Mouse (Mus musculus): ENCODE measurements around the gene 0610040J01Rik. TPM values are rescaled to one million over a fixed set of nuclear protein-coding genes. Genes with fewer than 3 reads are reported as not detected.
"Not testable (repeated sequence)": the region's sequence is repeated elsewhere in the genome, so short reads cannot be mapped to it uniquely, and the experiment has no call there.

0610040J01Rik gene
- polyA plus RNA-seq, 2 experiments from 2014 or later: not detected

DNA sequence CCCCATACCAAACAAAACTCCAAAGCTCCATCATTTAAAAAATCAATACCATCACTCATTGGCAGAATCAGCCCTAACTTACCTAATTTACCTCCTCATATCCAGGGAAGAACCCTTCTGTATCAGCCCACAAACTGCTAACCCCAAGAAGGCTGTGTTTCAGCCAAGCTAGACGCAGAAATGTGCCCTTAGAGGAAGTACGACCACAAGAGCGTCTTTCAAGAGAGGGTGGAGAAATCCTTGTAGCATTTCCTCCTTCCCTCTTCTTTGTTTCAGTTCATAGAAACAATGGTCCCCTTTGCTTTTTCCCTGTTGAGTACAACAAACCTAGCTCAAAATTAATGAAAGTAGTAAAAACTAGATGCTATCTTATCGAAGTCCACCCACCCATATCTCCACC is 18.9 kb downstream of the 0610040J01Rik start:
- no peak for ATAC-seq

DNA sequence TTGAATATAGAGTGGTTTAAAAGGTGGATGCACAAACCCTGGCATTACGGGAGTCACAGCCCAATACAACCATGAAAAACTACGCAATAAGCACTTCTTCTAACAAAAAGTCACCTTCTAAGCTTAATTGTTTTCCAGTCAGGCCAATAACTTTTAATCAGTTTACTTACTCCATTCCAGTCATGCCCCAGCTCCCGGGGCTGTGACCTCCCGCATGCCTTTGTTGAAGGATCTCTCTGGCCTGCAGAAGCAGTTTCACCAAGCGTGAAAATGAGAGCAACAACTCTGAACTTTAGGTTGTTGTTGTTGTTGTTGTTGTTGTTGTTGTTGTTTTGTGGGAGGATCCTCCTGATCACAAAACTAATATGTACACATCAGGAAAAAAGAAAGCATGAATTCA is 21.8 kb downstream of the 0610040J01Rik start:
- ATAC-seq: no peak

DNA sequence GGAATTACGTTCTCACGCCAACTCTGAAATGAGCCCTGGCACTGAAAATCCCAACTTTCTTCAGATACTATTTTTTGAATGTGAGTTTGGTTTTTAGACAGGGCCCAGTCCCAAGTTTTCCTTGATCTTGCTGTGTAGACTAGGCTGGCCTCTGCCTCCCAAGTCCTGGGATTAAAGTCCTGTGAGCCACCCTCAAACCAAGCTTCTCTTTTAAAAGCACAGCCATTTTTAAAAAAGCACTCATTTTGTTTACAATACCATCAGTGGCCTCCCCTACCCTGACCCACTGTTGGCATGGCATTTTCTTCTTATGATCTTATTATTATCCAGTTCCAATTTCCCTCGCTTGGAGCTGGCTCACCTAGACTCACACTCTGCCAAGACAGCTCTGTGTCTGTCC is 22.3 kb downstream of the 0610040J01Rik start:
- no peak for ATAC-seq

DNA sequence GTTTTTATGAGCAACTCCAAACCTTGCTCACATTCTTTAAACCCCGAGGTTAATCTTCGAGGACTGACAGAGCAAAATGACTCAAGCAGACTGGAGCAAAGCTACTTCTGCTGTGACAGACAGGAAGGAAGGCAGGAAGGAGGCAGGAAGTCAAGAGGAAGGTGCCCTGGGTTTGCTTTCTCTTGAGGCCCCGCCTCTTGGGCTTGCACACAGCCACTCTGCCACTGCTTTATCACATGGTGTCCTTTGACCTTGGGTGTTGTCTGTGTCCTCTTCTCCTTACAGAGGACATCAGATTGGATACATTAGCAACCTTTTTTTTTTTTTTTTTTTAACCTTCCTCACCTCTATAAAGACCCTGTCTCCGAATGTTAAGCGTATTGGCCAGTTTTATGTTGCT is 25.0 kb downstream of the 0610040J01Rik start:
- ATAC-seq: no peak

DNA sequence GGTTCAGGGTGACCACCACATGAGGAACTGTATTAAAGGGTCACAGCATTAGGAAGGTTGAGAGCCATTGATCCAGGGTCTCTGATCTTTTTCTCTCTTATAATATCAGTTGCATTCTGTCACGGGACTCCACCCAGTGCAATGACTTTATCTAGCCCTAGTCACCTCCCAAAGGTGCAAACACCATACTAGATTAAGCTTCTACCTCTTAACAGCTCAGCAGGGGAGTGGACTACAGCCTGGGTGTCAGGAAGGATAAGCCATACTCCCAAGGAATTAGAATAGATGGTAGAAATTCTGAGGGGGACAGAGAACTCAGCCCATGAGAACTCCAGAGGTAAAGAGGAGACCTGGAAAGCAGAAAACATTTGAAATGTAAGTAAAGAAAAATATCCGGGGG is 25.7 kb downstream of the 0610040J01Rik start:
- no peak for ATAC-seq

DNA sequence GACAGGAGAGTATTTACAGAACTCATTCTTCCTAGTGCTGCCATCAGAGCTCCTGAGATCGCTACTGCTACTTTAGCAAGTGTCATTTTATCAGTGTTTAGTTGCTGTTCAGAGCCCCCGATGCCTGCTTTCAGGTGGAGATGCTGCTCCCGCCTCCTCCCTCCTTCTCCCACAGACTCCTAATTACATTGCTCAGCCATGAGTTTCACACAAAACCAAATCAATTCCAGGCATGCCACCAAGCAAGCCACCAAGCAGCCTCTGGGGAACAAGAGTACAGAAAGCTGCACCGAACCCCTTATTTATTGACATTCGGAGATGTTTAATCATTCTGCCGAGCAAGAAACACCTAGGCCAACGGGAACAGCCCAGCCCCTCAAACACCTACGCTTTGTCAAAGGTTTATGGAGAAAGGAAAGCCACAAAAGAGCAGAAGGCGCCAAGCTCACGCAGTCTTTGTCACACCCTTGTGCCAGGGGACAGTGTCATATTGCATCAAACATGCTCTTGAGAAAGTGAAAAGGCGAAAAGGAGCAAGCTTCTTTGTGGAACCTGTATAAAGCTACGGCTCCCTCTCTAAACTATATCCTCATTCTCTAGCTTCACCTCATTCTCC is 27.7 kb downstream of the 0610040J01Rik start:
- ATAC-seq: no peak

DNA sequence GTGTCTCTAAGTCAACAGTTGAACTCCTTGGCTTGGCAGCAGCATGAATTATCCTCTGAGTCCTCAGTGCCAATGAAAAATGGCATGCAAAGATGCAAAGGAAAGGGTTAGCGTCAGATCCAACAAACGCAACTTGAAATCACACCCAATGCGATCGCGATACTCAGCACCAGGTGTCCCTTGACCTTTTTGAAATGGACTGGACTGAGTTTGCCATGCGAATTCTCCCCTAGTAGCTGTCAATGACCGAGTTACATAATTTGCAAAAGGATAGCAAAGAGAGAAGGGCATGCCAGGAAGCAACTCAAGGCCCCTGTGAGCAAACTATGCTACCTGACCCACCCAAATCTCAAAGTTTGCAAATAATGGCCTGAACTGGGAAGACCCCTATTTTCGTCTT is 34.9 kb downstream of the 0610040J01Rik start:
- no peak for ATAC-seq

DNA sequence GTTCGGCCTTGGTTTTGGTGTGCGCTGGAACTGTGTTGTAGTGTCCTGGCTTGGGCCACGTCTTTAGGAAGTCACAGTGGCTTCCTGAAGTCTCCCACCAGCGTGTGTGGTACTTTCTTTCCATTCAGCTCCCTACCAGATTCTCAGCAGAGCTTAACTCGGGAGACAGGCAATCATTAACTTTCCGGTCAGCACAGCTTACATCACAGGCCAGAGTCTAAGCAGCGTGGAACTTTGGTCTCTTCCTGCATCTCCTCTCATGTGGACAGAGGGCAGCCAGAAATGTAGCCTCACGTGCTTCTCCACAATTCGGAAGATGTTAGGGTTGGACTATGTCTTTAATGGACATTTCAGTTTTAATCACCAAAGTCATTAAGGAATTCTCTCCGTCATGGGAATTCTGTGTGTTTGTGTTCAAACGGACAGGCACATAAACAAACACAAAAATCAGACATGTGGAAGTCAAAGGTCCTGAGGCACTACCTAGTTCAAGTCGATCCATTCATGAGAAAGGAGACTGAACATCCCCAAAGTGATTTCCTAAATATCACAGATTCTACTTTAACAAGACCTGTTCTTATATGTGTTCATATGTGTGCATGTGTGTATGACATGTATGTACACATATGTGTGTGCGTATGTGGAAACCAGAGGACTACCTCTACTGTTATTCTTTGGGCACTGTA is 35.5 kb downstream of the 0610040J01Rik start:
- ATAC-seq: no peak

DNA sequence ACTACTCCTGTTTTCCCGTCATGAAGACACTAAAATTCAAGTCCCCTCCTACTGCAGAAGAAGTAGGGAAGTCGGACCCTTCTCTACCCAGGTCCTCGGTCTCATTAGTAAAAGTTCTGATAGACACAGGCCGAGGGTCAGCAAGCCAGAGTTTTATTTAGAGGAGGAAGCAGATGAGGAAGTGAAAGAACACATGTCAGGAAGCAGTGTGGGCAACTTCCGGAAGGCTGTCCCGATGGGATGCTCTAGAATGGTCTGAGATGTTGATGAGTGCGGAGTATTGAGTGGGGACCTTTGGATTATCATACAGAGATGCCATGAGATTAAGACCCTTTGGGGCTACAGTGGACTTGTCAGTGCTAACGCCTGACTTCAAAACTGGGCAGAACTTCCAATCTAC is 46.7 kb downstream of the 0610040J01Rik start:
- ATAC-seq: no peak

DNA sequence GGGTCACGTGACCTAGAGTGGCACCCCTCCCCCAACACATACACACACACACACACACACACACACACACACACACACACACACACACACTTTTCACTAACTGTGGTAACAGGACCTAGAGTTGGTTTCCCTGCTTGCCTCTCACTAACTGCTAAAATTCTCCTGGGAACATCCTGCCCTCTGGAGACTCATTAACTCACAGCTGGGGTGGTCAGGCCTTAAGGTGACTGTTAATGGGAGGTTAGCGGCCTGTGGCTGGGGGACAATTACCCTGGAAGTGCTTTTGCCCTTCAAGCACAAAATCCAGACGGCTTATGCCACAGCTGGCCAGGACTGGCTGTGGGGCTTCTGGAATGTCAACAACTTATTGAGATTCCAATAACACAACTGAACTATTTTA is 55.3 kb downstream of the 0610040J01Rik start:
- ATAC-seq: no peak

DNA sequence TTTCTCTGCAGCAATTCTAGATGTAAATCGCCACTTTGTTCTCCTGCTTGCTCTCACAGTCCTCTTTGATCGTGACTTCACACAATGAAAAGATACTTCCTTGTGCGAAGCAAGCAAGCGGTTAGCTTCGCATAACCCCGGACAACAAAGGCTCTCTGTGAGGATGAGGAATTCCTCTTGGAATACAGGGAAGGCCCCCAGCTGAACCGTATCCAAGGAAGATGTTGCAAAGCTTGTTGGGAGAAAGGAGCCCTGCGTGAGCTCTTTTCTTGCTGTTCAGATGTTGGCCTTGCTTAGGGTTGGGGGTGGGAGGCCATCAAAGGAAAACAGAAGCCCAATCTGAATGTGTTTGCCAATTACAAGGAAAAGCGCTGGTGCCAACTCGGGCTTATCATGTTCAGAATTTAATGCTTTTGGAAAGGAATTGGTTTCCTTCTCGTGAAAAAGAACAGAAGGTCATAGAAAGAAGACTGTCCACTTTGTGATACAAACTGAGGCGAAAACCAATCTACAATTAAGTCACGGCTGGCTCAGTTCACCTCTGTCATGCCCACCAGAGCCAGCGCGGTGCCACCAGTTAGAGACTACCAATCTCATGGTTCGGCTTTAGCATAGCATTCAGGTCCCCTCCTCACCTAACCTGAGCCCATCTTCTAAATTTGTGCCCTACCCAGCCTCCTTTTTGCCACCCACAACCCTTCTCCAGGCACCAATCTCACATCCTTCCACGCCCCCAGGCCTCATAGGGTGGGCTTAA is 60.2 kb downstream of the 0610040J01Rik start:
- ATAC-seq: no peak

DNA sequence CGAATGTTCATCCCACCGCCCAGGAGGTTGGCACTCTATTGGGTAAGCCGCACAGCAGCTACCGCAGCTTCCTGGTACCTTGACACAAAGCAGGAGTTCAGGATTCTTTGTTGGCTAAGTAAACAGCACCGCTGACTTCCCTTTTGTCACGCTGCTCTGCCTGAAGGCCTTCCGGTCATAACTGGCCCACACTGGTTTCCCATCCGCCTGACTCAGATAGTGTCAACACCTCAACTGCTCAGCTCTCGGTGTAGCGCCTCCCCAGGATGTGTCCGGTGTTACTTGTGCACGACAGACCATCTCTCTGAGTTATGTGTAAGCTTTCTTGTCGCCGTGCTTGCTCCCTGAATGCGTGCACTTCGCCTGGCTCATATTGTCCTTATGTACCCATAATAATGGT is 62.7 kb downstream of the 0610040J01Rik start:
- no peak for ATAC-seq

DNA sequence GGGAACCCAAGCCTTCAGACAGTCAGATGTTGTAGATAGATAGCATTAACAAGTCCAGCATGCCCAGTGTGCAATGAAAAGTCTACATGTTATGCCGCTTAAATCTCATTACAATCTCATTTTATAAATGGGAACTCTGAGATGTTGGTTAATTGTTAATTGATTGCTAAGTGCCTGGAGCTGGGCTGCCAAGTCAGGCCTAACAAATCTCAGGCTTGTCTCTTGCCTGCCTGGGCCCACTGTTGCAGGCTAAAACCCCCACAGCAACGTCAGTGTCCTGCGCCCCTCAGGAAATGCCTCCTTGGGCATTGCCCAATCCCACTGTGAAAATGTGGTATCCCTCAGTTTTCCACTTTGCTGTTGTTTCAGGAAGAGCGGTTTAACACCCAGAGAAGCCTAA is 63.9 kb downstream of the 0610040J01Rik start:
- no peak for ATAC-seq

DNA sequence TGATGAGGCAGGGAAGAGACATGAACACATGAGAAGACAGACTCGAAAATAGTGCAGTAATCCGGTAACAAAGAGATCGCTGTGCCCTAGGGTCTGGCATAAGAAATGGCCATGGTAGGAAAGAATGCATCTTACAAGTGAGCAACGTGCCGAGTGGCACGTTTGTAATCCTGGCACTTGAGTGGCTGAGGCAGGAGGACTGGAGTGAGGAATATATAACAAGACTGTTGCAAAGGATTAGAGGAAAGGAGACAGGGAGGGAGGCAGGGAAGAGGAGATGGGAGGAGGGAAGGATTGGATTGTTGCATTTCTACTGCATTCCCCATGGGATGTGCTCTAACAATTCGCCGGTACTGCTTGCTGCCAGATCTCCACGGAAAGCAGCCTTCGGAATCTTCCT is 66.9 kb downstream of the 0610040J01Rik start:
- ATAC-seq: no peak

DNA sequence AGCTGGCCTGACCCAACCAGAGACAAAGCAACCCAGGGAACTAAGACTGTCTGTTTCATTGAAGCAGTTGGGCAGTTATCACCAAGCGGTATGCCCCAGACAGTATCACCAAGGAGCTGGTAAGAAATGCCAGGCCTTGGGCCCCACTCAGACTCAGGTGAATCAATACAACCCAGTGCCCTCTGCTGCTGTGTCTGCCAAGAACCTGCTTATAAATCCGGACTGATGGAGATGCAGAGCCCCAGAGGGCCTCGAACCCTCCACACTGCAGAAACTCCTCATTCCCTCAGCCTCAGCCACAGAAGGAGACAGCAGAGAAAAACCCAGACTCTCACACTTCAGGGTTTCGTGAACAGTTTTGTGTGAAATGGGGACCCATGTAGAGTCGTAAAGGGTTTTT is 74.1 kb downstream of the 0610040J01Rik start:
- ATAC-seq: no peak

DNA sequence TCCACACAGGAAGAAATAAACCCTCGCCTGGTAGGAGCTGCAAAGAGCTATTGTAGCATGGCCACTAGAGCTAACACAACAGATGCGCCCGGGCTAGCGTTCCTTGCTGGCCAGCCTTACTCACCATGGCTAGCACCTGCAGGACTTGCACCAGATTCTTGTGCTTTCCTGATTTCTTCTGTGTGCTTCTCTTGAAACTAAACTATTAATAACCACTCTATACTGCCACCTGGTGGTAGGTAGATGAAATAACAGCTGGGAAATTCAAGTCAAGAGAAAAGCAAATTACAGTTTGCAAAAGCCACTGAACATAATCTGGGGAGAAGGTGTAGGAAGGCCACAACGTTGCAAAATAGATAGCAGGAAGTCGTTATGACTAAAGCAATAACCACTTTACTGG is 74.5 kb downstream of the 0610040J01Rik start:
- no peak for ATAC-seq

DNA sequence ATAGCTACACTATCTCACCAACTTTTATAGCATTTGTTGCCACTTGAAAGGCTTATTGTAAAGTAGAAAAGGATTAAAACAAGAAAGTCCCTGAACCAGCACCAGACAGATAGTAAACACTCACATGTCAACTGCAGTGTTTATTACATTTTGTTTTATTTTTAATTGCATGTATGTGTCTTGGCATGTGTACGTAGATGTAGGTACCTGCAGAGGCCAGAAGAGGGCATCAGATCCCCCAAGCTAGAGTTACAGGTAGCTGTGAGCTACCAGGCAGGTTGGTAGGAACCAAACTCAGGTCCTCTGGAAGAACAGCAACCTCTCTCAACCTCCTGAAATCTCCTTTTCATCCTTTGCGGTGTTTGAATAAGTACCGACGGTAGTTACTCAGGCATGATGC is 74.9 kb downstream of the 0610040J01Rik start:
- ATAC-seq: no peak

DNA sequence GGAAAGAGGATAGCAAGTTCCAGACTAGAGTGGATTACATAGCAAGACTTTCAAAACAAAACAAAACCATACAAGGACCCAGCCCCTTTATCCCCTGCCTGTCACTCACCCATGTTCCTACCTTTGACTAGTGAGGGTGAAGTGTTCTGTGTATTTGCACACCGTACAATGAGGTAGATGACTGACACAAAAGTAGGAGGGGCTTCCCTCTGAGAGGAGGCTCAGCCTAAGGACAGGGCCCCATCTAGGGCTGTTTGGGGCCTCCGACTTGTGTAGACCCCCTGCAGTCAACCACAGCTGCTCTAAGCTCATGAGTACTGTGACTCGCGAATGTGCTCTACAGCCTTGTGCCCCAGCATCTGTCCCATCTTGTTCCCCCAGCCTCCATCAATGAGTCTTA is 79.1 kb downstream of the 0610040J01Rik start:
- ATAC-seq: no peak

DNA sequence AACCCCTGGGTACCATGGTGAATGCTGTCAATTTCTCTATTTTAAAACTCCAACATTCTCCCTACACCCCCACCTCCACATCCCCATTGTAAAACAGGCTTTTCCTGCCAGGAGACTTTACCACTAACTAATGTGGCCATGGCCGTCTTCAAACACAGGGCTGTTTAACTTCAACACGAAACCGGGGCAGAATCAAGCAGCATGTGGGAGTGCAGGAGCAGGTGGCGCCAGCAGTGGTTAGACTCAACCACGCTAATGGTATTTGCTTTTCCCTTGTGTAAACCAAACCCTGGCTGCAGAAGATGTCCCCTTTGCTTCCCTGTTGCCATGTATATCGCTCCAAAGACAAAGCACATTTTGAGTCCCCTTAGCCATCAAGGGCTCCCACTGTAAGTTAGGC is 79.7 kb downstream of the 0610040J01Rik start:
- no peak for ATAC-seq

DNA sequence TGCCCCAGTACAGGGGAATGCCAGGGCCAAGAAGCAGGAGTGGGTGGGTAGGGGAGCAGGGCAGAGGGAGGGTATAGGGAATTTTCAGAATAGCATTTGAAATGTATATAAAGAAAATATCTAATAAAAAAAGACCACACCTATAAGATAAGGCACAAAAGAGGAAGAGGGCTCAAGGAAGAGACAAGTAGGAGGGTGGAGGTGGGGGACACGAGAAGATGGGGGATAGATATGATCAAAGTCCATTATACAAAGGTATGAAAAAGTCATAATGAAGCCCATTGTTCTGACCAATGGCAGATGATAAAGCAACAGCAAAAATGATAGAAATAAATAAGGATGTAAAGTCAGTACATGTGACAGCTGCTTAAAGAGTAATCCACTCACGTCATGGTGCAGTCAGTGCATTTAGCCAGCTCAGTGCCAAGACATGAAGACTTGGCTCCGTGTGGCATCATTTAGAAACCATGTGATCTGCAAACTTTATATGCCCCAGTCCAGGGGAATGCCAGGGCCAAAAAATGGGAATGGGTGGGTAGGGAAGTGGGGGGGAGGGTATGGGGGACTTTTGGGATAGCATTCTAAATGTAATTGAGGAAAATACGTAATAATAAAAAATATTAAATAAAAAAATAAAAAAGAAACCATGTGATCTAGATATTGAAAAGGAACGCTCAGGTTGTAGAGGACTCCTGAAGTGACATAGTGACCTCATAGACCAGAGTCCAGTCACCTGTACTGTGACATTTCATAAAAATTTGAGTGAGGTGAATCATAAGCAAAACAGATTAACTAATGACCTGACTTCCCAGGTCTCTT is 85.0 kb downstream of the 0610040J01Rik start:
- not testable (repeated sequence) for ATAC-seq

DNA sequence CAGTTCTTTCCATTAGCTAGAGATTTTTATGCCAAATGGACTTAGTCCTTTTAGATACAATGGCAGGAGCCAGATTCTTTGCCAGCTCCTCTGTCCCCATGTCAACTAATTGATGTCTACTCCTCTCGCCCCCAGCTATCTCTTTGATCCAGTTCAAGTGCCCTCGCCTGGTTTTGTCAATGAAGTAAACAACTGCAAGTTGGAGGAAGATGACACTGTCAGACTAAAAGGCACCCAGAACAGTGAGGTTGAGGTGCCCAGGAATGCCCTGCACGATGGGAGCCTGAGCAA is 85.6 kb downstream of the 0610040J01Rik start:
- no peak for ATAC-seq

DNA sequence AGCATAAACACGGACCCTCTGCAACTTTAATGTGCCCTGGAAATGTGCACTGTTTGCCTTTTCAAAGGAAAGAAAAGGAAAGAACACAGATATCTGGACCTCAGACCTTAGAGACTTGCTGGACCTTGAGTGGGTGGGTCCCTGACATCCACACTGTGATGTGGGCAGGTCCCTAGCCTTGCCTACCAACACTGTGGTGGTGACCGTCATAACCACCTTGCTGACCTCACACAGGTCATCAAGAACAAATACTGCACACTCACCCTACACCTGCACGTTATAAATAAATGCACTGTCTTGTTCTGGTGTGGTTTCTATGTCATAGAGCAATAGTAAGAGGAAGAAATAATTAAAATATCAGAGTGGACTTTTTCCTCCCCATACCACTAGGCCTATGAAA is 91.2 kb downstream of the 0610040J01Rik start:
- no peak for ATAC-seq
